Mouse (Mus musculus): ENCODE measurements around the gene Prpf18. TPM values are rescaled to one million over a fixed set of nuclear protein-coding genes. Genes with fewer than 3 reads are reported as not detected.
"Not testable (repeated sequence)": the region's sequence is repeated elsewhere in the genome, so short reads cannot be mapped to it uniquely, and the experiment has no call there.

Prpf18 gene
- polyA plus RNA-seq, 1 experiment = 11.1 TPM

DNA sequence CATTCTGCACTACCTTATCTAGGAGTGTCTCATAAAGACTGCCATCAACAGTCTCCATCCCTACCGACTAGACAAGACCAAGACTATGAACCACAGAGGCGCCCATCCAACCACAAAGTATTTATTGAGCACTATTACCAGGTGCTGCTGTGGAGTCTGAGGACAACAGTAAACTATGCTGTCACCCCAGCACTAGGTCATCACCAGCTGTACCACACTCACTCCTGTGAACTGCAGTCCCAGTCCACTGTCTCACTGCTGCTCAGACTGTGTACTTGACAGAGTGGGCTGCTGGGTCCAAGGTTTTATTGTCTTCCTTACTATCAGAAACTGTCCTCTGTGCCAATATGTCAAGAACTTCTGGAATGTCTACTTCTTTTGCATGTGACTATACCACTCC lies 23.0 kb downstream of the Prpf18 start:
- Histone ChIP-seq H3K27me3 (ENCODE audit: control insufficient read depth, insufficient read depth, low read length) (no peaks in the 10 kb centered on the region), H3K4me3 (ENCODE audit: control insufficient read depth, low read depth, low read length) (no peak overlapping the region), H3K27ac (ENCODE audit: control insufficient read depth, insufficient read depth, low read depth, low read length) (no peak overlapping the region), H3K36me3 (ENCODE audit: control insufficient read depth, insufficient read depth, low read length) (no peaks in the 10 kb centered on the region), H3K4me1 (ENCODE audit: control insufficient read depth, insufficient read depth, low read length) (no peaks in the 10 kb centered on the region)
- no peak for TF ChIP-seq POLR2A (IDR thresholded peaks at IDR 0.05; ENCODE audit: control insufficient read depth, low read depth, low read length)
- no peak for TF ChIP-seq CTCF (IDR thresholded peaks at IDR 0.05; ENCODE audit: control insufficient read depth, insufficient read depth, insufficient replicate concordance, low read depth, low read length)

DNA sequence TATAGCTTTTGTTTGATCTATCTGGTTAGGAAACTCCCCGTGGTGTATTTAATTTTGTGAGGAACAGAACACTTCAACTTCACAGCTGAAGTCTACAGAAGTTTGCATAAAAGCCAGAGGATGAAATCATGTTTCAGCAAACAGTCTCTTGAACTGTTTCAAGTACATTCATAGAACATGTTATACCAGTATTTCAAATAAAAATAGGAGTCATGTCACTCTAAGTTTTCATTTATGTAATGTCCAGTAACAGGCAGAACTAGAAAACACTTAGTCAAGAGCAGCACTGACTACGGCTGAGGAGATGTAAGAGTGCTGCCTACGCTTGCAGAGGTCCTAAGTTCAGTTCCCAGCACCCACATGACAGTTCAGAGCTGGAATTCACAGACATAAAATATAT lies 25.0 kb downstream of the Prpf18 start:
- H3K4me1 ChIP-seq (ENCODE audit: control insufficient read depth, insufficient read depth, low read length) = no peaks in the 10 kb centered on the region
- H3K27ac ChIP-seq (ENCODE audit: control insufficient read depth, insufficient read depth, low read depth, low read length) = no peak overlapping the region
- no peak overlapping the region for H3K4me3 ChIP-seq (ENCODE audit: control insufficient read depth, low read depth, low read length)
- no peaks in the 10 kb centered on the region; the same call in 1 of the 2 replicates for H3K36me3 ChIP-seq (ENCODE audit: control insufficient read depth, insufficient read depth, low read length)
- no peaks in the 10 kb centered on the region for H3K27me3 ChIP-seq (ENCODE audit: control insufficient read depth, insufficient read depth, low read length)
- TF ChIP-seq POLR2A (IDR thresholded peaks at IDR 0.05; ENCODE audit: control insufficient read depth, low read depth, low read length) (no peak), CTCF (IDR thresholded peaks at IDR 0.05; ENCODE audit: control insufficient read depth, insufficient read depth, insufficient replicate concordance, low read depth, low read length) (no peak)

DNA sequence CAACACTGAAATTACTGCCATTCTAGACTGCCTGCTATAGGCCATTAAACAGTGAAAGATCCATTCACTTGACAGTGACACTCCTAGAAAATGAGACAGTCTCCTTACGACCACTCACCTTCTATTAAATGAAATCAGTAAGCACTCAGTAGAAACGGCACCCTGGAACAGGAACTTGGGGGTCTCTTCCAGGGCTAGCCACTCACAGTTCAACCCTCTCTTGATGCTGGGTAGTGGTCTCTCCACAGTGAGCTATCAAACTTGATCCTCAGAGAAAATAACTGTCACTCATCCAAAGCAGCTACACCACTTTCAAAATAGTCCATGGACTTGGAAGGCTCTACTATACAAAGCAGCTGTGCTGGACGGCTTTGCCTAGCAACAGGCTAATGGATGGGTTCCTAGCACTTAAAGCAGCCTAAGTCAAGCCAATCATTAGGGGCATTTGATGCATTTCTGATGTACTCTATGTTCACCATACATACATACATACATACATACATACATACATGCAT lies 30.4 kb downstream of the Prpf18 start:
- no peak overlapping the region for H3K27ac ChIP-seq (ENCODE audit: control insufficient read depth, insufficient read depth, low read depth, low read length)
- no peaks in the 10 kb centered on the region; the same call in 1 of the 2 replicates for H3K36me3 ChIP-seq (ENCODE audit: control insufficient read depth, insufficient read depth, low read length)
- no peaks in the 10 kb centered on the region for H3K27me3 ChIP-seq (ENCODE audit: control insufficient read depth, insufficient read depth, low read length)
- no peak overlapping the region for H3K4me3 ChIP-seq (ENCODE audit: control insufficient read depth, low read depth, low read length)
- TF ChIP-seq CTCF (IDR thresholded peaks at IDR 0.05; ENCODE audit: control insufficient read depth, insufficient read depth, insufficient replicate concordance, low read depth, low read length) (no peak), POLR2A (IDR thresholded peaks at IDR 0.05; ENCODE audit: control insufficient read depth, low read depth, low read length) (no peak)
- H3K4me1 ChIP-seq (ENCODE audit: control insufficient read depth, insufficient read depth, low read length) = no peaks in the 10 kb centered on the region

DNA sequence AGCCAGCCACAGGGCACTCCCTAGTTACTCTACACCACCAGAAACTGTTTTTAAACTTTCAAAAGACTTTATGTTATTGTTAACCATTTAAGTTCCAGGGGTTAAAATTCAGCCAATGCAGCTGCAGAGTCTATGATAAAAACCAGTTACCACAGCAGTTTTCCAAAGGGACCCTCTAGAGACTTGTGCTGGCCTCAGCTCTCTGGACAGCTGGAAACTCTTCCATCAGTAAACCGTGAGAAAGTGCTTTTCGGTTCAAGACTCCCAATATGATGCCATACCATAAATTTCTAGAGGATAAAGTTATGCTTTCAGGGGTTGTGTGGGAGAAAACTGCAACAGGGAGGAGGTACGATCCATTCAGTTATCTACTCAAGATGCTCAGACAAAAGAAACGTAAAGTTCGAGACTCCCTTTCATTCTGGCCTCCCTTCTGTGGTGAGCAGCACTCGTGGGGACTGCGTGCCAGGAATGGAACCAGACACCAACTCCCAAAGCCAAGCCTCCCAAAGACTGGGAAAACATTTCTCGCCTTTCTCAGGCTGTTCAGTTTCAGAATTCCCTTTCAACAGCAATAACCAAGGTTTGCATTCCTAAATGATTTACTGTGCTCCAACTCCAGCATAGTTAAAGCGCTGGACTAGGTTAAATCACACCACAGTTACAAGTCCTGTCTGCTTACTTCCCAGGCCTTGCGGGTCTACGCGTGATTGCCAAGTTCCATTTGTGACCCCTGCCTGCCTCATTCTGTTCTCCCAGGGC lies 31.1 kb downstream of the Prpf18 start:
- Histone ChIP-seq H3K27me3 (ENCODE audit: control insufficient read depth, insufficient read depth, low read length) (no peaks in the 10 kb centered on the region), H3K36me3 (ENCODE audit: control insufficient read depth, insufficient read depth, low read length) (no peaks in the 10 kb centered on the region; the same call in 1 of the 2 replicates), H3K4me3 (ENCODE audit: control insufficient read depth, low read depth, low read length) (no peak overlapping the region), H3K27ac (ENCODE audit: control insufficient read depth, insufficient read depth, low read depth, low read length) (no peak overlapping the region), H3K4me1 (ENCODE audit: control insufficient read depth, insufficient read depth, low read length) (no peaks in the 10 kb centered on the region)
- no peak for TF ChIP-seq CTCF (IDR thresholded peaks at IDR 0.05; ENCODE audit: control insufficient read depth, insufficient read depth, insufficient replicate concordance, low read depth, low read length)
- no peak for TF ChIP-seq POLR2A (IDR thresholded peaks at IDR 0.05; ENCODE audit: control insufficient read depth, low read depth, low read length)

DNA sequence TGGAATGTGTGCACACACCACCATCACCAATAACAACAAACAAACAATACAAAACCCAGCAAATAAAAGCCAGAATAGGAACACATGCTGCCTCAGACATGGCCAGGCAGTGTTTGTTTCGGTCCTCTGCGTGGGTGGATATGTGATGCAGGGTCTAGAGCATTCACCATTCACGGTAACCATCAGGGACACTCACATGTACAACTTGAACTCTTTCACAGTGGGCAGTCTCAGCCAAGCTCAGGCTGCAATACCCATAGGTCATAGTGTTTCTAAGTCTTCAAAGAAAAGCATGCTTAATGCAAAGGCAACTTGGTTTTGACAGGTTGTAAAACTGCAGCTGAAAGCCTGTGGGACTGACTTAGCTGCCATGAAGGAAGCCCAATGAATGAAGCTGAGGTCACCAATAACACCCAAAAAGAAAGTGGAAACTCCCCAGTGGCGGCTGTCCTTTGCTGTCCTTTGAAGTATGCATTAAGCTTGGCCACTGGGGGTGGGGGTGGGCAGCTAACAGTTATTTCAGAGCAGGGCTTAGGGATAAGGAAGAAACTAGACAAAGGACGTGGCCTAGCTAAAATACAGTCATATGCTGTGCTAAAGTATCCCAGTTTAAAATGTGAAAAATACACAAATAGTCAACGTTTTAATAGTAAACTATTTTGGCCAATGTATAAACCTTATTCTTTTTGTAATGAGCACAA lies 31.9 kb downstream of the Prpf18 start:
- Histone ChIP-seq H3K4me3 (ENCODE audit: control insufficient read depth, low read depth, low read length) (no peak overlapping the region), H3K27ac (ENCODE audit: control insufficient read depth, insufficient read depth, low read depth, low read length) (no peak overlapping the region), H3K27me3 (ENCODE audit: control insufficient read depth, insufficient read depth, low read length) (no peaks in the 10 kb centered on the region), H3K4me1 (ENCODE audit: control insufficient read depth, insufficient read depth, low read length) (no peaks in the 10 kb centered on the region), H3K36me3 (ENCODE audit: control insufficient read depth, insufficient read depth, low read length) (no peaks in the 10 kb centered on the region; the same call in 1 of the 2 replicates)
- no peak for TF ChIP-seq POLR2A (IDR thresholded peaks at IDR 0.05; ENCODE audit: control insufficient read depth, low read depth, low read length)

DNA sequence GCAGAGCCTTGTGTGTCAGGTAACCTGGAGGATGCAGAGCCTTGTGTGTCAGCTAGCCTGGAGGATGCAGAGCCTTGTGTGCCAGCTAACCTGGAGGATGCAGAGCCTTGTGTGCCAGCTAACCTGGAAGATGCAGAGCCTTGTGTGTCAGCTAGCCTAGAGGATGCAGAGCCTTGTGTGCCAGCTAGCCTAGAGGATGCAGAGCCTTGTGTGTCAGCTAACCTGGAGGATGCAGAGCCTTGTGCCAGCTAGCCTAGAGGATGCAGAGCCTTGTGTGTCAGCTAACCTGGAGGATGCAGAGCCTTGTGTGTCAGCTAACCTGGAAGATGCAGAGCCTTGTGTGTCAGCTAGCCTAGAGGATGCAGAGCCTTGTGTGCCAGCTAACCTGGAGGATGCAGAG lies 32.8 kb downstream of the Prpf18 start:
- not testable (repeated sequence) for H3K27me3 ChIP-seq (ENCODE audit: control insufficient read depth, insufficient read depth, low read length); H3K27ac ChIP-seq (ENCODE audit: control insufficient read depth, insufficient read depth, low read depth, low read length); H3K4me1 ChIP-seq (ENCODE audit: control insufficient read depth, insufficient read depth, low read length); H3K4me3 ChIP-seq (ENCODE audit: control insufficient read depth, low read depth, low read length); H3K36me3 ChIP-seq (ENCODE audit: control insufficient read depth, insufficient read depth, low read length)

DNA sequence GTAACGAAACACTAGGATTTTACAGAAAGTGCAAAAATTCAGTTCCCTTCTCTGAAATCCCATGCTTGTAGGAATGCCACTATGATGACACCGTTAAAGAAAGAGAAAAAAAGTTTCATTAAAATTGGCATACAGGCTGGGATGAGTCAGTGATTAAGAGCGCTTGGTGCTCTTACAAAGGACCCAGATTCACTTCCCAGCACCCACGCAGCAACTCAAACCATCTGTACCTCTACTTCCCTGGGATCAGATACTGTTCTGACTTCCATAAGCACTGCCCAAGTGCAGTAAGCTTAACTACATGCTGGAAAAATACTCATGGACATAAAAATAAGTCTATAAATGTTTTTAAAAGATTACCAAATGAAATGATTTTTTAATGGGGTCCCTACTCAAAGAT lies 34.9 kb downstream of the Prpf18 start:
- no peaks in the 10 kb centered on the region for H3K36me3 ChIP-seq (ENCODE audit: control insufficient read depth, insufficient read depth, low read length)
- no peak for TF ChIP-seq POLR2A (IDR thresholded peaks at IDR 0.05; ENCODE audit: control insufficient read depth, low read depth, low read length)
- TF ChIP-seq CTCF (IDR thresholded peaks at IDR 0.05; ENCODE audit: control insufficient read depth, insufficient read depth, insufficient replicate concordance, low read depth, low read length) = no peak
- no peak overlapping the region for H3K4me3 ChIP-seq (ENCODE audit: control insufficient read depth, low read depth, low read length)
- H3K4me1 ChIP-seq (ENCODE audit: control insufficient read depth, insufficient read depth, low read length) = no peaks in the 10 kb centered on the region
- no peak overlapping the region for H3K27ac ChIP-seq (ENCODE audit: control insufficient read depth, insufficient read depth, low read depth, low read length)
- H3K27me3 ChIP-seq (ENCODE audit: control insufficient read depth, insufficient read depth, low read length) = no peaks in the 10 kb centered on the region
